Mouse (Mus musculus): ENCODE measurements at regions not wholly inside any gene's neighbourhood (a gene's known extent, or its start where the extent isn't known, plus 50 kb on each side); places are given as distances from the start of the nearest gene placed in this dataset.

DNA sequence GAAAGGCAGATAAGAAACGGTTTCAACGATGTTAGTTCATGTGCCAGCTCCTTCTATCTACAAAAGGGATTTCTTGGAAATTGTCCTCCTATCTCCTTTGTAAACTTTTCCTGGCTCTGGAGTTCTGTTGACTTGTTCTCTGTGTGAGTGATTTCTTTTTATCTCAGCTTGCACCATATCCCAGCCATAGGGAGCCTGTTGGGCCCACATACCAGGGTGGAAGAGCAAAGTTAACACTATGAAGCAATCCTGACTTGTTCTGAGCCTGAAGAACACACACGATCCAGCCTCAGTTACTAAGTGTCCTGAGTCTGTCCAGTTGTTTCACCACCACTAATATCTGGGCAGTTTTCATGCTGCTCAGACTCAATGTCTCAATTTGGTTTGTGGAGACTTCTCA lies 192.1 kb upstream of the Ptbp2 start:
- no peak for DNase-seq (ENCODE audit: low spot score in 2 of 2)

- DNase-seq (ENCODE audit: low spot score in 2 of 2), result no peak
These were observed 174.7 kb upstream of the Ptbp2 start for GRCm38 (mm10) chr3:119958799-119959467.

DNA sequence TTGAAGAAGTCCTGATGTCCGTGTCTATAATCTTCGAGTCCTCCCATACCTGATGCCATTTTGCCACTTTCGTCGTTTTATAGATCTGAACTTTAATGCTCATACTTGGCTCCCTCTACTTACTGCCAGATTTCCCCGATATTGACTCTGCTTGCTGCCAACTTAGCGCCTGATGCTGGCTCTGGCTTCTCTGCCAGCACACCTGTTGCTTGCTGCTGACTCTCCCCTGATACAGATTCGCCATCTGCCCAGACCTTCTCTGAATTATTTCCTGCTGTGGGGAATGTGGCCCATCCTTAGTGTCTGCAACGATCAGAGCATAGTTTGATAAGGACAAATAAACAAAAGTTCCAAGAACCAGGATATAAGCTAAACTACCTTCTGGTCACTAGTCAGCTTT lies 173.3 kb upstream of the Ptbp2 start:
- DNase-seq (ENCODE audit: low spot score in 2 of 2), result no peak

GRCm38 (mm10) chr3:119955745-119956615 lies 171.7 kb upstream of the Ptbp2 start:
- DNase-seq (ENCODE audit: low spot score in 2 of 2), result no peak

- no peak for DNase-seq (ENCODE audit: low spot score in 2 of 2)
These were observed 166.5 kb upstream of the Ptbp2 start for GRCm38 (mm10) chr3:119950721-119951120.

- no peak for DNase-seq (ENCODE audit: low spot score in 2 of 2)
These were observed 165.8 kb upstream of the Ptbp2 start for GRCm38 (mm10) chr3:119950070-119950469.

GRCm38 (mm10) chr3:119949620-119950019 lies 165.4 kb upstream of the Ptbp2 start:
- no peak for DNase-seq (ENCODE audit: low spot score in 2 of 2)

GRCm38 (mm10) chr3:119949041-119949470 lies 164.8 kb upstream of the Ptbp2 start:
- DNase-seq (ENCODE audit: low spot score in 2 of 2), result peak in 1 of 2 experiments; percentile 18

- no peak for DNase-seq (ENCODE audit: low spot score in 2 of 2)
These were observed 162.9 kb upstream of the Ptbp2 start for GRCm38 (mm10) chr3:119947126-119947525.

- DNase-seq (ENCODE audit: low spot score in 2 of 2), result no peak
These were observed 159.8 kb upstream of the Ptbp2 start for GRCm38 (mm10) chr3:119944115-119944514.

GRCm38 (mm10) chr3:119939091-119939490 lies 154.8 kb upstream of the Ptbp2 start:
- DNase-seq (ENCODE audit: low spot score in 2 of 2), result no peak

DNA sequence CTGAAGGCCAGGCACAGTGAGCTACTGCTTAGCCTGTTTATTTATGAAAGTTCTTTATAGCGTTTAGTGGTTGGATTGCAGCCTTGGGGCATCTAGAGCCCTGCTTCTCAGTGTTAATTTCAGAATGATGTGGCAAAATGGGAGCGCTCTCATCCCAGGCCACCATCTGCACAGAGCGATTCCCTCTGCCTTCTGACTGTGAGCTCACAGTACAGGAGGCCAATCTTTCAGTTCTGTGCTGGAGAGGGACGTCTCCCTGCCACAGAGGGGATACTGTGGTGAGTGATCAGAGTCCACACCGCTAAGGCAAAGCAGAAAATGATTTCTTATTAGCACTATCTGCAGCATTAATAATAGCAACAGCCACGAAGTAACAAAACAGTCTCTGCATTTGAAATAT lies 154.2 kb upstream of the Ptbp2 start:
- DNase-seq (ENCODE audit: low spot score in 2 of 2), result no peak

GRCm38 (mm10) chr3:119936526-119936925 lies 152.3 kb upstream of the Ptbp2 start:
- no peak for DNase-seq (ENCODE audit: low spot score in 2 of 2)

DNA sequence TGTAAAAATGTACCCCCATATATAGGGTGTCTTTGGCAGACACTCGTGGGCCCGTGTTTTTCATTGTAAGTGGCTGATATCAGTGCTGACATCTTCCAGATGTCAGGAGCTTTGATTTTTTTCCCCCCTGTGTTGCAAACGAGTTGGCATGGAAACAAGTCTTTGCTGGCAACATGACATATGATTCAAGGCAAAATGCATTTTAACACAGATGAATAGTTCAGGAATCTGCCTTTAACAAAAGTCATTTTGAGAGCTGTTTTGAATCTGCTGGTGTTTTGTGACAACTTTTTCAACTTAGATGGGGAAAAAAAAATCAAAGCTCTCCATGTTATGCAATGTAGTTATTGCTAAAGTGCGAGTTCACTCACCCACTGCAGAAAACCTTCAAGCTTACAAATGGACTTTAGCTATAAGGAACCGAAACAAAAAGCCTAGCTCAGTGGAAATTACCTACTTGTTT lies 148.8 kb upstream of the Ptbp2 start:
- no peak for DNase-seq (ENCODE audit: low spot score in 2 of 2)

DNA sequence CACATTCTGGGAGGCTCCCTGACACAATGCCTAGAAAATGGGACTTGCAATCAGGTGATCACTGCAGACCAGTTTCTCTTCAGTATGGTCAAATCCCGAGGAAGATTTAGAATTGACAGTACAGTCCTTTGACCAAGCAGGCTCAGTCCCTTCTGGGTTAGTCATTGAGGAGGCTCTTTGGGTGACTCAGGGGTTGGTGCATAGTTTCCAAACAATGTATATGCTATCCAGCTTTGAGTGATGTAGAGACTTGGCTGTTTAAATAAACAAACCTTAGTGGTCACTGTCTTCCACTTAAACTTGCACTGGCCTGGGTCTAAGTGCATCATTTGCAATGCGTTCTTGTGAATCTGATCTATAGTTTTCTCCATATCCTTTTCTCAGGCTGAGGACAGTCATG lies 144.0 kb upstream of the Ptbp2 start:
- no peak for DNase-seq (ENCODE audit: low spot score in 2 of 2)

- DNase-seq (ENCODE audit: low spot score in 2 of 2), result no peak
These were observed 135.4 kb upstream of the Ptbp2 start for GRCm38 (mm10) chr3:119919501-119920141.

DNA sequence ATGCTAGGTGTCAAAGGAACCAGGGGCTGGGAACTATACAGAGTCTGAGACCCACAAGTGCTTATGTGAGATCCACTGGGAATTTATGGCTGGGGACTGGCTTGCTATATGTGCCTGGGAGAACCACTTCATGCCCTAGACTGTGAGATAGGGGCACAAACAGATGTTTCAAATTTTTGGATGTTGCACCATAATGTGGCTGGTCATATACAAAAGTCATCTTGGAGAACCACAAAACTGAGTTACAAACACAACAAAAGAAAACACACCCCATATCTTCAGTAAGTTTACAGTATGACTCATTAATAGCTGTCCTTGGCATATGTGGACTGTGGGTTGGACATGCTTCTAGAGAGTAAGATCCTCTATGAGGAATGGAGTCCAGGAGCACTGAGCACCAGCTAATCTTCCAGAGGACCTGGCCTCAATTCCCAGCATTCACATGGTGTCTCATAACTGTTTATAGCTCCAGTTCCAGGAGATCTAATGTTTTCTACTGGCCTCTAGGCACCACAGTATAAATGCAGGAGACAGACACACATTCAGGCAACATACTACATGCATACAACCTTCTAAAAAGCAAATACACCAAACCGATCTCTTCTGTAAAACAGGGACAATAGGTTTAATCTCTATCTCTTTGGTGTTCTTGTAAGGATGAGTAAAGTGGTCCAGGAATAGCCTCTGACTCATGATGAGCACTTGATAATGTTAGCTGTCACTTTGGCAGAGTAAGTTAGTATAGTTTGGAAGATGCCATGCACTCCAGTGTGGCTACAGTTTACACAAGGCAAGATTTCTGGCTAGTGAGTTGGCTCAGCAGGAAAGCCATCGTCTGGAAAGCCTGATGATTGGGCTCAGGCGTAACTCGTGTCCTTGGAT lies 132.0 kb upstream of the Ptbp2 start:
- no peak for DNase-seq (ENCODE audit: low spot score in 2 of 2)

- no peak for DNase-seq (ENCODE audit: low spot score in 2 of 2)
These were observed 127.3 kb upstream of the Ptbp2 start for GRCm38 (mm10) chr3:119911532-119911931.

GRCm38 (mm10) chr3:119904244-119904643 lies 120.0 kb upstream of the Ptbp2 start:
- no peak for DNase-seq (ENCODE audit: low spot score in 2 of 2)

GRCm38 (mm10) chr3:119895141-119895540 lies 110.9 kb upstream of the Ptbp2 start:
- DNase-seq (ENCODE audit: low spot score in 2 of 2), result no peak

- no peak for DNase-seq (ENCODE audit: low spot score in 2 of 2)
These were observed 109.8 kb upstream of the Ptbp2 start for GRCm38 (mm10) chr3:119894035-119894434.

All from frontal cortex, postnatal 10 days (tissue).